Mouse (Mus musculus): ENCODE data around the gene Gm4756.

DNA sequence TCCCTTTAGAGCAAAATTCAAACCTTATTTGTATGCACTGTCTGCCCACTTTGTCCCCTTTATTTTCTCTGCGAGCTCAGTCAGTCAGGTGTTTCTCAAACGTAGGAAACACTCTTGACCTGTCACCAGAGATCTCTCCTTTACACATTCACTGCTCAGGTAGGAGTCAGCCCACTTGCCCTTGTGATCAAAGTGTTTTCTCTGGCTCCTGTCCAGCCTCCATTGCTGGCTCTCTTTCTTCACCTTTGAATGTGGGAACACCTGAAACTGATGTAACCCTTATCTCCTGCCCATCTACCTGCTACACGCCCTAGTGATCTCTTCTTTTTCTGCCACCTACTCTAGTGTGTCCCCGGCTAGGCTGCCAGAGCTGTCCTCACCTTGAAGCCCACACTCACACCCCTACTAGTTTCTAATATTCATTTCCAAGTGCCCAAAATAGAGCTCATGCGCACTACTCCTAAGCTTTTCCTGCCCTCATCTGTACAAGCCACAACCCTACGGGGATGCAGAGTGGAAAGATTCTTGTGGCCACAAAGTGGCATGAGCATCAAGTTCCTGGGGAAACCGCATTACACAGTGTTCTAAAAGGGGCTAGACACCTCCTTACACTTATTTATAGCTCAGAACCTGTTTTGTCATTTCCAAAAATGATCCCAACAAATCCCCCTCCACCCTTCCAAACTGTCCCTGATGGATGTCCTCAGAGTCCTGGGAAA is 24.8 kb upstream of the Gm4756 start:
- TF ChIP-seq CTCF (IDR thresholded peaks at IDR 0.05; ENCODE audit: control insufficient read depth, insufficient read depth, low read length) (no peak), POLR2A (IDR thresholded peaks at IDR 0.05; ENCODE audit: borderline replicate concordance, control insufficient read depth, low read depth, low read length) (no peak)

All from bone marrow, adult 2 months (tissue).